Mouse (Mus musculus) spleen, adult 2 months (tissue): ENCODE measurements around the gene Parp2.

Experiments used
- CTCF ChIP-seq: fragments of 200-500 bp; IDR thresholded peaks from 2 replicates; pipeline ENCODE4 v1.5.1; 2011; ENCODE audit warnings: mild to moderate bottlenecking, inconsistent platforms; ENCODE audit not compliant: insufficient read depth, insufficient read length, insufficient replicate concordance; ENCODE audit errors: extremely low read depth
- POLR2A ChIP-seq: fragments of 200-500 bp; IDR thresholded peaks from 2 replicates; pipeline ENCODE4 v1.6.1; 2011; ENCODE audit warnings: low read depth, low read length, inconsistent platforms

GRCm38 (mm10) chr14:50833964-50834363 lies 26.3 kb downstream of the Parp2 start:
- no peak for TF ChIP-seq CTCF
- TF ChIP-seq POLR2A, result no peak
